Mouse (Mus musculus): ENCODE measurements around the gene Osbpl3. TPM values are rescaled to one million over a fixed set of nuclear protein-coding genes. Genes with fewer than 3 reads are reported as not detected.

The Osbpl3 gene
- total RNA-seq (2012; rRNA removed): 6.7 and 9.9 TPM in 2 replicates

- in situ Hi-C loops (cut with MboI; ENCODE audit: low sequenced_read_pairs in 2 of 2, unreplicated experiment in 2 of 2): no loop called here
- H3K4me3 ChIP-seq (ENCODE audit: insufficient read depth in 1 of 2, low read depth in 1 of 2, low read length in 2 of 2, poor library complexity in 1 of 2, severe bottlenecking in 1 of 2): peak within 1 kb of the TSS; percentile 78 to 96
- no peak for TF ChIP-seq MAFK (IDR thresholded peaks at IDR 0.05; ENCODE audit: insufficient read depth, low read depth, low read length)
- no peak for TF ChIP-seq ZNF384 (IDR thresholded peaks at IDR 0.05; ENCODE audit: low read depth, low read length)
- 0 out of 2 replicates have a peak, but pooled peaks have one; percentile 28 for TF ChIP-seq CHD2 (IDR thresholded peaks at IDR 0.05; ENCODE audit: low read depth, low read length)
- H3K4me1 ChIP-seq (ENCODE audit: control insufficient read depth in 2 of 2, insufficient read depth in 2 of 2, low read length in 2 of 2, poor library complexity in 1 of 2): peaks cover 0 to 3% of the 10 kb centered on the region in 2 experiments; a peak in 1 of 4 replicates
- H3K36me3 ChIP-seq (ENCODE audit: control insufficient read depth, insufficient read depth, low read length, poor library complexity, severe bottlenecking): no peaks in the 10 kb centered on the region
- no peaks in the 10 kb centered on the region for H3K9me3 ChIP-seq (ENCODE audit: control insufficient read depth, insufficient read depth, low read depth, low read length)
- DNase-seq (ENCODE audit: low read depth, low spot score): peak; percentile 92
- no peak within 1 kb of the TSS for H3K27ac ChIP-seq (ENCODE audit: insufficient read depth, low read depth, low read length, poor library complexity, severe bottlenecking)
- H3K9ac ChIP-seq (ENCODE audit: insufficient read depth, low read depth, low read length, poor library complexity, severe bottlenecking): peak within 1 kb of the TSS; percentile 71
These were observed at the start of gene Osbpl3 for GRCm38 (mm10) chr6:50455829-50456469. TSS of gene Osbpl3 (minus strand) at chr6:50456201.

DNA sequence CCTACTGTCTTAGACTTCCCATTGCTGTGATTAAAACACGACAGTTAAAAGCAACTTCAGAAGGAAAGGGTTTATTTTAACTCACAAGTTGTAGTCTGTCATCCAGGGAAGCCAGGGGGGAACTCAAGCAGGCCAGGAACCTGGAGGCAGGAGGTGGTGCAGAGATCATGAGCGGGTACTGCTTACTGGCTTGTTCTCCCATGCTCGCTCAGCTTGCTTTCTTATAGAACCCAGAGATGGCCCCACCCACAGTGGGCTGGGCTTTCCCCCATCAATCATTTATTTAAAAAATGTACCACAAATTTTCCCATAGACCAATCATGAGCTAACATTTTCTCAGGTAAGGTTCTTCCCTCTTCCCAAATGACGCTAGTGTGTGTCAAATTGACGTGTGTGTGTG, 49.5 kb upstream of the Osbpl3 start:
- H3K36me3 ChIP-seq (ENCODE audit: control insufficient read depth, insufficient read depth, low read length, poor library complexity, severe bottlenecking): no peaks in the 10 kb centered on the region
- TF ChIP-seq ZNF384 (IDR thresholded peaks at IDR 0.05; ENCODE audit: low read depth, low read length): no peak
- no peak for TF ChIP-seq CHD2 (IDR thresholded peaks at IDR 0.05; ENCODE audit: low read depth, low read length)
- no peak for TF ChIP-seq HCFC1 (IDR thresholded peaks at IDR 0.05; ENCODE audit: borderline replicate concordance, insufficient read depth, low read length)
- TF ChIP-seq ZC3H11A (IDR thresholded peaks at IDR 0.05; ENCODE audit: borderline replicate concordance, low read depth, low read length): no peak
- H3K9me3 ChIP-seq (ENCODE audit: control insufficient read depth, insufficient read depth, low read depth, low read length): no peaks in the 10 kb centered on the region
- H3K4me1 ChIP-seq (ENCODE audit: control insufficient read depth in 2 of 2, insufficient read depth in 2 of 2, low read length in 2 of 2, poor library complexity in 1 of 2): no peaks in the 10 kb centered on the region
- in situ Hi-C loops (cut with MboI; ENCODE audit: low sequenced_read_pairs in 2 of 2, unreplicated experiment in 2 of 2): no loop called here
- H3K9ac ChIP-seq (ENCODE audit: insufficient read depth, low read depth, low read length, poor library complexity, severe bottlenecking): no peak overlapping the region
- DNase-seq (ENCODE audit: low read depth, low spot score): no peak
- H3K4me3 ChIP-seq (ENCODE audit: insufficient read depth in 1 of 2, low read depth in 1 of 2, low read length in 2 of 2, poor library complexity in 1 of 2, severe bottlenecking in 1 of 2): no peak overlapping the region
- no peak overlapping the region for H3K27ac ChIP-seq (ENCODE audit: insufficient read depth, low read depth, low read length, poor library complexity, severe bottlenecking)

DNA sequence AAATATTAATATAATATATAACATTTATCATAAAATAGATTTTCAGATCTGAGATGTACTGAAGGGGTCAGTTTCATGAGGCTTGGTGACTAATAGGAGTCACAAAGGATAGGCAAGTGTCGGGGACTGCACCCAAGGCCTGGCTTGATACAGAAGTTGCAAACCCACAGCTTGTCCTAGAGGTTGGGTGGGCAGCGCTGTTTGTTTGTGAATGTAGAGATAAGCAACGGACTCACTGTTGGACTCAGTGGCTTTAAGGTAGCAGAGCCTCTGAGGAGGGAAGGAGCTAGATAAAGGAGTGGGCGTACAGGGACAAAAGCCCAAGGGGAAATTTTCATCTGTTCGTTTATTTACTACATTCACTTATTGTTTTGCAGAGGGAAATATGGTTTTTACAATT, 48.7 kb upstream of the Osbpl3 start:
- DNase-seq (ENCODE audit: low read depth, low spot score): no peak
- Histone ChIP-seq H3K36me3 (ENCODE audit: control insufficient read depth, insufficient read depth, low read length, poor library complexity, severe bottlenecking) (no peaks in the 10 kb centered on the region), H3K9me3 (ENCODE audit: control insufficient read depth, insufficient read depth, low read depth, low read length) (no peaks in the 10 kb centered on the region), H3K9ac (ENCODE audit: insufficient read depth, low read depth, low read length, poor library complexity, severe bottlenecking) (no peak overlapping the region), H3K27ac (ENCODE audit: insufficient read depth, low read depth, low read length, poor library complexity, severe bottlenecking) (no peak overlapping the region), H3K4me1 (ENCODE audit: control insufficient read depth in 2 of 2, insufficient read depth in 2 of 2, low read length in 2 of 2, poor library complexity in 1 of 2) (no peaks in the 10 kb centered on the region; a peak in 1 of 4 replicates), H3K4me3 (ENCODE audit: insufficient read depth in 1 of 2, low read depth in 1 of 2, low read length in 2 of 2, poor library complexity in 1 of 2, severe bottlenecking in 1 of 2) (no peak overlapping the region)
- no peak for TF ChIP-seq CHD2 (IDR thresholded peaks at IDR 0.05; ENCODE audit: low read depth, low read length)
- in situ Hi-C loops (cut with MboI; ENCODE audit: low sequenced_read_pairs in 2 of 2, unreplicated experiment in 2 of 2): no loop called here

DNA sequence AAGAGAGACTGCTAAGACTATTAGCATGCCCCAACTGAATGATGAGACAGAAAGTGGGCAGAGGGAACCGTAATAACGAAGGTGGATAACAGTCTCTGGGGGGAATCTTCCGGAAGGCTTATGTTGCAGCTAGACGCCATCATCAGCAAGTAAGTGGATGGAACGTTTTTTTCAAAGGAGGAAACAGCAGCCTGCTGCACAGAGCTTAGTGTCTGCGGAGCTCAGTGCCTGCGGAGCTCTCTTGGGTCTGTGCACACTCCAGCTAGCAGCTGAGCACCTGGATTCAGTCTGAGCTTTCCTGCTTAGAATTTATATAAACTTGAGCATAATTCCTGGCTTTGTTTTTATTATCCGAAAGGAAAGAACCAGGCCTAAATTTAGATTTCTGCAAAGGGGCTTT, 47.8 kb upstream of the Osbpl3 start:
- H3K36me3 ChIP-seq (ENCODE audit: control insufficient read depth, insufficient read depth, low read length, poor library complexity, severe bottlenecking): no peaks in the 10 kb centered on the region
- in situ Hi-C loops (cut with MboI; ENCODE audit: low sequenced_read_pairs in 2 of 2, unreplicated experiment in 2 of 2): no loop called here
- no peak overlapping the region for H3K27ac ChIP-seq (ENCODE audit: insufficient read depth, low read depth, low read length, poor library complexity, severe bottlenecking)
- H3K9me3 ChIP-seq (ENCODE audit: control insufficient read depth, insufficient read depth, low read depth, low read length): no peaks in the 10 kb centered on the region
- H3K4me3 ChIP-seq (ENCODE audit: insufficient read depth in 1 of 2, low read depth in 1 of 2, low read length in 2 of 2, poor library complexity in 1 of 2, severe bottlenecking in 1 of 2): no peak overlapping the region
- DNase-seq (ENCODE audit: low read depth, low spot score): no peak
- no peaks in the 10 kb centered on the region; a peak in 1 of 4 replicates for H3K4me1 ChIP-seq (ENCODE audit: control insufficient read depth in 2 of 2, insufficient read depth in 2 of 2, low read length in 2 of 2, poor library complexity in 1 of 2)
- no peak for TF ChIP-seq ZNF384 (IDR thresholded peaks at IDR 0.05; ENCODE audit: low read depth, low read length)
- TF ChIP-seq MAFK (IDR thresholded peaks at IDR 0.05; ENCODE audit: insufficient read depth, low read depth, low read length): no peak
- no peak for TF ChIP-seq ZC3H11A (IDR thresholded peaks at IDR 0.05; ENCODE audit: borderline replicate concordance, low read depth, low read length)
- no peak for TF ChIP-seq HCFC1 (IDR thresholded peaks at IDR 0.05; ENCODE audit: borderline replicate concordance, insufficient read depth, low read length)
- no peak overlapping the region for H3K9ac ChIP-seq (ENCODE audit: insufficient read depth, low read depth, low read length, poor library complexity, severe bottlenecking)

DNA sequence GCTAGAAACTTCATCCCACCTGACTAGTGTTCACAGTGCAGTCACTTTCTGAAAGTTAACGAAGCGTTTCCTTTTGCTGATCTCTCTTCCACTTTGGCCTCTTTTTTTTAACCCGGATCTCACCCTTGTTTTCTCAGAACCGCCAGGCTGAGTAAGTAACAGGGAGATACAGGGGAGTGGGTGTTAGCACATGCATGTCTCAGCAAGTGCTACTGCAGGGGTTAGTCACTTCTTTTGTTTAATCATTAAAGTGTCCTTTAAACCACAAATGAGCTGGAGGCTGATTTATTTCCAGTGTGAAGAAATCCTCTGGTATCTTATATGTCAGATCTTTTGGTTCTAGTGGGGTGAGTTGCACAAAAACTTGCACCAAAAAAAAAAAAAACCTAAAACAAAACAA, 47.0 kb upstream of the Osbpl3 start:
- no peak; the same call in 1 of the 2 replicates for TF ChIP-seq ZNF384 (IDR thresholded peaks at IDR 0.05; ENCODE audit: low read depth, low read length)
- no peak for TF ChIP-seq CHD2 (IDR thresholded peaks at IDR 0.05; ENCODE audit: low read depth, low read length)
- no peak for TF ChIP-seq HCFC1 (IDR thresholded peaks at IDR 0.05; ENCODE audit: borderline replicate concordance, insufficient read depth, low read length)
- no peak for TF ChIP-seq MAFK (IDR thresholded peaks at IDR 0.05; ENCODE audit: insufficient read depth, low read depth, low read length)
- no peak for TF ChIP-seq ZC3H11A (IDR thresholded peaks at IDR 0.05; ENCODE audit: borderline replicate concordance, low read depth, low read length)
- no peak overlapping the region for H3K9ac ChIP-seq (ENCODE audit: insufficient read depth, low read depth, low read length, poor library complexity, severe bottlenecking)
- in situ Hi-C loops (cut with MboI; ENCODE audit: low sequenced_read_pairs in 2 of 2, unreplicated experiment in 2 of 2): no loop called here

More for the DNA sequence above, 47.0 kb upstream of the Osbpl3 start:
- Histone ChIP-seq H3K4me1 (ENCODE audit: control insufficient read depth in 2 of 2, insufficient read depth in 2 of 2, low read length in 2 of 2, poor library complexity in 1 of 2) (no peaks in the 10 kb centered on the region; a peak in 1 of 4 replicates), H3K9me3 (ENCODE audit: control insufficient read depth, insufficient read depth, low read depth, low read length) (no peaks in the 10 kb centered on the region), H3K4me3 (ENCODE audit: insufficient read depth in 1 of 2, low read depth in 1 of 2, low read length in 2 of 2, poor library complexity in 1 of 2, severe bottlenecking in 1 of 2) (no peak overlapping the region), H3K27ac (ENCODE audit: insufficient read depth, low read depth, low read length, poor library complexity, severe bottlenecking) (no peak overlapping the region), H3K36me3 (ENCODE audit: control insufficient read depth, insufficient read depth, low read length, poor library complexity, severe bottlenecking) (no peaks in the 10 kb centered on the region)
- no peak for DNase-seq (ENCODE audit: low read depth, low spot score)
